Mouse (Mus musculus): ENCODE results near the gene Nmnat3.

The Nmnat3 gene

GRCm38 (mm10) chr9:98312622-98313374, 25.6 kb downstream of the Nmnat3 start:
- WGBS: 92% methylated on average over 6 of the region's 6 CpGs

- 92% methylated on average over 6 of the region's 6 CpGs for WGBS
Observed at GRCm38 (mm10) chr9:98313587-98313986, 26.4 kb downstream of the Nmnat3 start.

- WGBS: 84% methylated on average over 7 of the region's 7 CpGs
Observed at GRCm38 (mm10) chr9:98314059-98314650, 26.9 kb downstream of the Nmnat3 start.

- 93% methylated on average over 4 of the region's 4 CpGs for WGBS
Observed at GRCm38 (mm10) chr9:98317897-98318296, 30.7 kb downstream of the Nmnat3 start.

GRCm38 (mm10) chr9:98318875-98319274, 31.6 kb downstream of the Nmnat3 start:
- 66% methylated on average over 3 of the region's 3 CpGs for WGBS

GRCm38 (mm10) chr9:98320785-98321184, 33.5 kb downstream of the Nmnat3 start:
- WGBS: 57% methylated on average over 3 of the region's 3 CpGs

GRCm38 (mm10) chr9:98326088-98326487, 38.9 kb downstream of the Nmnat3 start:
- WGBS: 56% methylated on average over 1 of the region's 1 CpGs

- WGBS: 85% methylated on average over 10 of the region's 10 CpGs
Observed at GRCm38 (mm10) chr9:98328415-98329176, 41.4 kb downstream of the Nmnat3 start.

- 23% methylated on average over 20 of the region's 20 CpGs for WGBS
Observed at GRCm38 (mm10) chr9:98329274-98330105, 42.3 kb downstream of the Nmnat3 start.

- WGBS: 69% methylated on average over 3 of the region's 3 CpGs
Observed at GRCm38 (mm10) chr9:98333219-98333754, 46.1 kb downstream of the Nmnat3 start.

GRCm38 (mm10) chr9:98337881-98338769, 50.9 kb downstream of the Nmnat3 start:
- 45% methylated on average over 15 of the region's 15 CpGs for WGBS

- WGBS: 77% methylated on average over 4 of the region's 4 CpGs
Observed at GRCm38 (mm10) chr9:98339971-98340370, 52.7 kb downstream of the Nmnat3 start.

- WGBS: 81% methylated on average over 4 of the region's 4 CpGs
Observed at GRCm38 (mm10) chr9:98340427-98340826, 53.2 kb downstream of the Nmnat3 start.

- whole genome bisulfite sequencing: 95% methylated on average over 1 of the region's 1 CpGs
Observed at GRCm38 (mm10) chr9:98345840-98346239, 58.6 kb downstream of the Nmnat3 start.

GRCm38 (mm10) chr9:98346240-98346639, 59.0 kb downstream of the Nmnat3 start:
- WGBS: 69% methylated on average over 4 of the region's 4 CpGs

- 93% methylated on average over 3 of the region's 3 CpGs for WGBS
Observed at GRCm38 (mm10) chr9:98347021-98347420, 59.8 kb downstream of the Nmnat3 start.

- 48% methylated on average over 4 of the region's 4 CpGs for WGBS
Observed at GRCm38 (mm10) chr9:98350318-98351144, 63.3 kb downstream of the Nmnat3 start.

GRCm38 (mm10) chr9:98352332-98352731, 65.1 kb downstream of the Nmnat3 start:
- 91% methylated on average over 6 of the region's 6 CpGs for WGBS

GRCm38 (mm10) chr9:98354919-98355318, 67.7 kb downstream of the Nmnat3 start:
- 92% methylated on average over 3 of the region's 3 CpGs for WGBS

All from cerebral cortex, adult 2 months (tissue).